Mouse (Mus musculus): ENCODE data around the gene Ppy. TPM values are rescaled to one million over a fixed set of nuclear protein-coding genes. Genes with fewer than 3 reads are reported as not detected.

Gene Ppy
- total and polyA plus RNA-seq, 2 experiments from 2014 or later, result not detected

GRCm38 (mm10) chr11:102134516-102134915 is 33.4 kb upstream of the Ppy start:
- DNase-seq (ENCODE audit: low spot score) (no peak), ATAC-seq (ENCODE audit: insufficient read depth, low read depth) (no peak)
- Histone ChIP-seq H3K9me3 (replicated peaks; ENCODE audit: control insufficient read depth, low read length) (no peaks in the 10 kb centered on the region), H3K27ac (ENCODE audit: low read depth) (no peak overlapping the region), H3K4me3 (ENCODE audit: low read depth, low read length) (no peak overlapping the region), H3K9ac (replicated peaks; ENCODE audit: low read depth, low read length) (no peak overlapping the region), H3K4me1 (ENCODE audit: control insufficient read depth, insufficient read depth) (no peaks in the 10 kb centered on the region), H3K27me3 (ENCODE audit: control insufficient read depth, insufficient read depth, low read length) (peaks cover 11% of the 10 kb centered on the region), H3K36me3 (replicated peaks; ENCODE audit: control insufficient read depth, insufficient read depth, low read length) (no peaks in the 10 kb centered on the region), H3K4me2 (ENCODE audit: low read depth, low read length) (no peak overlapping the region)
- TF ChIP-seq CTCF (IDR thresholded peaks at IDR 0.05; ENCODE audit: low read depth) (no peak), EP300 (IDR thresholded peaks at IDR 0.05; ENCODE audit: low read depth) (no peak)
- WGBS, result 23% methylated on average over 4 of the region's 4 CpGs

DNA sequence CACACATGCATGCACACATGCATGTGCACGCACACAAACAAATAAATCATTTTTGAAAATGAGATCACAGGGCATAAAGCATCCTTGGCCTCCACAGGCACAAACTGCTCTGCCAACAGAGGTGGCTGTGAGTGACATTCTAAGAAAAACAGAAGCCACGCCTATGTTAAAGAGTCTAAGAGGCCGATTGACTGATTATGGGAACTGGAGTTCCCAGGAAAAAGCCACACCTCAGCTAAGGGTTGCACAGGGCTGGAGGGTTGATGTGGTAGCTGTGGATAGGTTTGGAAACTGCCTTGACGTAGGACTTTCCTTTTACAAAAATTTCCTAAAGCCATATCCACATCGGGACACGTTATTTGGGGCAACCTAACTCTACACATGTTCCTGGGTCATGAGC is 16.3 kb upstream of the Ppy start:
- no peak for DNase-seq (ENCODE audit: low spot score)
- no peak for TF ChIP-seq EP300 (IDR thresholded peaks at IDR 0.05; ENCODE audit: low read depth)
- no peak for TF ChIP-seq CTCF (IDR thresholded peaks at IDR 0.05; ENCODE audit: low read depth)
- H3K27me3 ChIP-seq (ENCODE audit: control insufficient read depth, insufficient read depth, low read length), result no peaks in the 10 kb centered on the region
- 66% methylated on average over 6 of the region's 6 CpGs for WGBS
- no peaks in the 10 kb centered on the region for H3K36me3 ChIP-seq (replicated peaks; ENCODE audit: control insufficient read depth, insufficient read depth, low read length)
- H3K9ac ChIP-seq (replicated peaks; ENCODE audit: low read depth, low read length), result no peak overlapping the region
- H3K9me3 ChIP-seq (replicated peaks; ENCODE audit: control insufficient read depth, low read length), result no peaks in the 10 kb centered on the region
- no peak overlapping the region for H3K4me2 ChIP-seq (ENCODE audit: low read depth, low read length)
- no peaks in the 10 kb centered on the region for H3K4me1 ChIP-seq (ENCODE audit: control insufficient read depth, insufficient read depth)
- no peak for ATAC-seq (ENCODE audit: insufficient read depth, low read depth)
- no peak overlapping the region for H3K4me3 ChIP-seq (ENCODE audit: low read depth, low read length)
- no peak overlapping the region for H3K27ac ChIP-seq (ENCODE audit: low read depth)

GRCm38 (mm10) chr11:102116241-102116640 is 15.1 kb upstream of the Ppy start:
- 49% methylated on average over 8 of the region's 8 CpGs for WGBS
- Histone ChIP-seq H3K27me3 (ENCODE audit: control insufficient read depth, insufficient read depth, low read length) (no peaks in the 10 kb centered on the region), H3K4me1 (ENCODE audit: control insufficient read depth, insufficient read depth) (no peaks in the 10 kb centered on the region), H3K9ac (replicated peaks; ENCODE audit: low read depth, low read length) (no peak overlapping the region), H3K36me3 (replicated peaks; ENCODE audit: control insufficient read depth, insufficient read depth, low read length) (no peaks in the 10 kb centered on the region), H3K9me3 (replicated peaks; ENCODE audit: control insufficient read depth, low read length) (no peaks in the 10 kb centered on the region), H3K4me3 (ENCODE audit: low read depth, low read length) (no peak overlapping the region), H3K4me2 (ENCODE audit: low read depth, low read length) (no peak overlapping the region), H3K27ac (ENCODE audit: low read depth) (no peak overlapping the region)
- TF ChIP-seq CTCF (IDR thresholded peaks at IDR 0.05; ENCODE audit: low read depth) (no peak), EP300 (IDR thresholded peaks at IDR 0.05; ENCODE audit: low read depth) (no peak)
- ATAC-seq (ENCODE audit: insufficient read depth, low read depth) (no peak), DNase-seq (ENCODE audit: low spot score) (no peak)

- Histone ChIP-seq H3K9ac (replicated peaks; ENCODE audit: low read depth, low read length) (no peak overlapping the region), H3K4me1 (ENCODE audit: control insufficient read depth, insufficient read depth) (no peaks in the 10 kb centered on the region), H3K27me3 (ENCODE audit: control insufficient read depth, insufficient read depth, low read length) (peaks cover 33% of the 10 kb centered on the region), H3K4me2 (ENCODE audit: low read depth, low read length) (no peak overlapping the region), H3K4me3 (ENCODE audit: low read depth, low read length) (no peak overlapping the region), H3K36me3 (replicated peaks; ENCODE audit: control insufficient read depth, insufficient read depth, low read length) (no peaks in the 10 kb centered on the region), H3K9me3 (replicated peaks; ENCODE audit: control insufficient read depth, low read length) (no peaks in the 10 kb centered on the region), H3K27ac (ENCODE audit: low read depth) (no peak overlapping the region)
- no peak for TF ChIP-seq EP300 (IDR thresholded peaks at IDR 0.05; ENCODE audit: low read depth)
- TF ChIP-seq CTCF (IDR thresholded peaks at IDR 0.05; ENCODE audit: low read depth), result no peak
- 38% methylated on average over 5 of the region's 5 CpGs for WGBS
- no peak for DNase-seq (ENCODE audit: low spot score)
- ATAC-seq (ENCODE audit: insufficient read depth, low read depth), result no peak
Measured at GRCm38 (mm10) chr11:102111576-102111975, 10.5 kb upstream of the Ppy start.

DNA sequence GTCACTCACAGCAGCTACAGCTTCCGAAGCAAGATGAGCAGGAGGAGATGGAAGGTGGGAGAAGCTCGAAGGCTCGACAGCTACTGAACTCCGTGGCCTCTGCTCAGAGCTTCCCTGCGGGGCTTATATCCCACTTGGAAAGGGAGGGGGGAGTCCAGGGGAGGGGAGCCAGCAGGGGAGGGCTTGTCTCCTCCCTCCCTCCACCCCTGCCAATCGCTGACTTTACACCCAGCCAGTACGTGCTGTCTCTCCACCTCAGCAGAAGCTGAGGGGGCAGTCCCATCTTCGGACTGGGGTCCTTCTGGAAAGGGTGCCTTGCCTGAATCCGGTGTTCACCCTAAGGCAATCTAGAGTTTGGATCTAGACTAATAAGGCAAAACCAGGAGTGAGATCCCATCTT is 6.6 kb upstream of the Ppy start, which contains the start of gene Pyy:
Gene Pyy, minus strand, starts transcription at position 101 of the 400 bp plus-strand sequence.
- Histone ChIP-seq H3K27ac (ENCODE audit: low read depth) (no peak within 1 kb of the TSS), H3K4me3 (ENCODE audit: low read depth, low read length) (0 out of 2 replicates have a peak within 1 kb of the TSS, but pooled peaks have one; percentile 9), H3K27me3 (ENCODE audit: control insufficient read depth, insufficient read depth, low read length) (peaks cover 63% of the 10 kb centered on the region), H3K9me3 (replicated peaks; ENCODE audit: control insufficient read depth, low read length) (no peaks in the 10 kb centered on the region), H3K4me1 (ENCODE audit: control insufficient read depth, insufficient read depth) (no peaks in the 10 kb centered on the region), H3K4me2 (ENCODE audit: low read depth, low read length) (no peak within 1 kb of the TSS), H3K9ac (replicated peaks; ENCODE audit: low read depth, low read length) (no peak within 1 kb of the TSS), H3K36me3 (replicated peaks; ENCODE audit: control insufficient read depth, insufficient read depth, low read length) (no peaks in the 10 kb centered on the region)
- DNase-seq (ENCODE audit: low spot score) (no peak), ATAC-seq (ENCODE audit: insufficient read depth, low read depth) (no peak)
- WGBS, result 14% methylated on average over 9 of the region's 9 CpGs
- TF ChIP-seq EP300 (IDR thresholded peaks at IDR 0.05; ENCODE audit: low read depth), result no peak
- no peak for TF ChIP-seq CTCF (IDR thresholded peaks at IDR 0.05; ENCODE audit: low read depth)

DNA sequence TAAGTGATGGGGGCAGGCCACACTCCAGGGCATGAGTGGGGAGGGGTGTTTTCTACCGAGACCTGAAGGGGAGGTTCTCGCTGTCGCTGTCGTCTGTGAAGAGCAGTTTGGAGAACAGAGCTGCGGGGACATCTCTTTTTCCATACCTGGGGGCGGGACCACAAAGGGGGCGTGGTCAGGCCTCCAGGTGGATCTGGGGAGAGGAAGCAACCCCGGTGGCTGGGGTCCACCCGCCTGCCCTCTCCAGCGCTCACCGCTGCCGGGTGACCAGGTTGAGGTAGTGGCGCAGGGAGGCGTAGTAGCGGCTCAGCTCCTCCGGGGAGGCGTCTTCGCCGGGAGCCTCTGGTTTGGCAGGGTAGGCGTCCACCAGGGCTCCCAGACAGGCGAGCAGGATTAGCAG is 5.8 kb upstream of the Ppy start:
- no peaks in the 10 kb centered on the region for H3K9me3 ChIP-seq (replicated peaks; ENCODE audit: control insufficient read depth, low read length)
- H3K4me2 ChIP-seq (ENCODE audit: low read depth, low read length), result no peak overlapping the region
- H3K4me3 ChIP-seq (ENCODE audit: low read depth, low read length), result 0 out of 2 replicates have a peak overlapping the region, but pooled peaks have one; percentile 9
- H3K27ac ChIP-seq (ENCODE audit: low read depth), result no peak overlapping the region
- H3K27me3 ChIP-seq (ENCODE audit: control insufficient read depth, insufficient read depth, low read length), result peaks cover 67% of the 10 kb centered on the region
- no peaks in the 10 kb centered on the region for H3K4me1 ChIP-seq (ENCODE audit: control insufficient read depth, insufficient read depth)
- ATAC-seq (ENCODE audit: insufficient read depth, low read depth) (no peak), DNase-seq (ENCODE audit: low spot score) (no peak)
- no peak overlapping the region for H3K9ac ChIP-seq (replicated peaks; ENCODE audit: low read depth, low read length)
- no peaks in the 10 kb centered on the region for H3K36me3 ChIP-seq (replicated peaks; ENCODE audit: control insufficient read depth, insufficient read depth, low read length)
- TF ChIP-seq CTCF (IDR thresholded peaks at IDR 0.05; ENCODE audit: low read depth) (no peak), EP300 (IDR thresholded peaks at IDR 0.05; ENCODE audit: low read depth) (no peak)
- 4% methylated on average over 21 of the region's 21 CpGs for WGBS
